Mouse (Mus musculus) midbrain, embryonic 16.5 days (tissue): ENCODE data around the gene Alg5. TPM values are rescaled to one million over a fixed set of nuclear protein-coding genes. Genes with fewer than 3 reads are reported as not detected.
A peak's percentile ranks its signal among the peaks of the same experiment; 100 is the strongest.
"Not testable (repeated sequence)": the region's sequence is repeated elsewhere in the genome, so short reads cannot be mapped to it uniquely, and the experiment has no call there.

ENCODE experiments used
- ATAC-seq: fragments of 200-750 bp; cut with Nextera tagmentation; 2 replicates; pipeline ENCODE4 v1.8.0; 2017; ENCODE audit warnings: moderate TSS enrichment
- H3K27ac ChIP-seq: fragments of 300-500 bp; sonication (generic); 2 replicates; pipeline ENCODE4 v1.5.1; 2014; ENCODE audit warnings: mild to moderate bottlenecking, low read length, mixed read lengths
- H3K27me3 ChIP-seq: fragments of 300-500 bp; sonication (generic); 2 replicates; pipeline ENCODE4 v1.6.1; 2014; ENCODE audit warnings: low read depth, low read length, mixed read lengths; ENCODE audit not compliant: control insufficient read depth, insufficient read depth
- H3K36me3 ChIP-seq: fragments of 300-500 bp; sonication (generic); 2 replicates; pipeline ENCODE4 v1.6.1; 2014; ENCODE audit warnings: mild to moderate bottlenecking, low read length, moderate library complexity, mixed read lengths; ENCODE audit not compliant: control insufficient read depth, insufficient read depth
- H3K4me1 ChIP-seq: fragments of 300-500 bp; sonication (generic); 2 replicates; pipeline ENCODE4 v1.6.1; 2014; ENCODE audit warnings: mild to moderate bottlenecking, low read length, mixed read lengths; ENCODE audit not compliant: control insufficient read depth, insufficient read depth
- H3K4me2 ChIP-seq: fragments of 300-500 bp; sonication (generic); 2 replicates; pipeline ENCODE4 v1.6.1; 2014; ENCODE audit warnings: mild to moderate bottlenecking, low read length, mixed read lengths
- H3K4me3 ChIP-seq: fragments of 300-500 bp; sonication (generic); 2 replicates; pipeline ENCODE4 v1.5.1; 2014; ENCODE audit warnings: low read depth, mild to moderate bottlenecking, low read length, moderate library complexity, mixed read lengths
- H3K9ac ChIP-seq: fragments of 300-500 bp; sonication (generic); 2 replicates; pipeline ENCODE4 v1.6.1; 2014; ENCODE audit warnings: low read depth, low read length, mixed read lengths
- H3K9me3 ChIP-seq: fragments of 300-500 bp; sonication (generic); replicated peaks from 2 replicates; pipeline ENCODE4 v1.6.1; 2014; ENCODE audit warnings: mild to moderate bottlenecking, low read length, mixed read lengths; ENCODE audit not compliant: control insufficient read depth, poor library complexity, severe bottlenecking
- WGBS: fragments of 180-500 bp; shearing (Covaris S2); extraction: QIAGEN DNeasy Blood & Tissue Kit; methylation state at CpG from one replicate; pipeline ENCODE4 v1.1.7; 2014; 5-methylcytosine and 5-hydroxymethylcytosine counted together
- polyA plus RNA-seq: library from polyadenylated mRNA; unstranded; fragments of >200 nt; fragmentation: Nextera tagmentation; extraction: Ambion mirVana; gene quantifications from 2 replicates; pipeline ENCODE4 v1.2.1, GENCODE M21; 2015

Gene Alg5
- polyA plus RNA-seq, 1 experiment from 2014 or later: 50.0 TPM

DNA sequence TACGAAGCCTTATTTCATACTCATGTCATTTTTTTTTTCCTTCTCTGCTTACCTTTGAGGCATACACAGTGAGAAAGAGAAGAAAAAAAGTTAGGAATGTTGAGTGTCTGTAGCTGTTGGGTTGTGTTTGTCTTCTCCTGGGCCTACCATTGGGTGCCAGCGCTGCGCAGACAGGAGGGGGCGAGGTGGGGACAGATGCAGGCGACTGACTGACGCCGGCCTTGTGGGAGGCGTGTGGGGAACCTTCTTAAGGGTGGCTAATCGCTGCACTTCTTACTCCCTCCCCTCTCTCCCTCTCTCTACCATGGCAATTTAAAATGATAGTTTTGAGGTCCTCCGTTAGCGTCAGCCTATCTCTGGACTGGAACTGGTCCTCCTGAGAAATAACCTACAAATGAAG lies 20.7 kb downstream of the Alg5 start:
- 2% methylated on average over 11 of the region's 11 CpGs for WGBS
- peak overlapping the region; percentile 77 for H3K9ac ChIP-seq
- H3K9me3 ChIP-seq: no peaks in the 10 kb centered on the region
- no peaks in the 10 kb centered on the region for H3K27me3 ChIP-seq
- H3K4me2 ChIP-seq: peak overlapping the region; percentile 100
- H3K36me3 ChIP-seq: no peaks in the 10 kb centered on the region
- peak; percentile 49; the same call in 1 of the 2 replicates for ATAC-seq
- peaks cover 8% of the 10 kb centered on the region for H3K4me1 ChIP-seq
- H3K27ac ChIP-seq: no peak overlapping the region
- peak overlapping the region; percentile 73 for H3K4me3 ChIP-seq

DNA sequence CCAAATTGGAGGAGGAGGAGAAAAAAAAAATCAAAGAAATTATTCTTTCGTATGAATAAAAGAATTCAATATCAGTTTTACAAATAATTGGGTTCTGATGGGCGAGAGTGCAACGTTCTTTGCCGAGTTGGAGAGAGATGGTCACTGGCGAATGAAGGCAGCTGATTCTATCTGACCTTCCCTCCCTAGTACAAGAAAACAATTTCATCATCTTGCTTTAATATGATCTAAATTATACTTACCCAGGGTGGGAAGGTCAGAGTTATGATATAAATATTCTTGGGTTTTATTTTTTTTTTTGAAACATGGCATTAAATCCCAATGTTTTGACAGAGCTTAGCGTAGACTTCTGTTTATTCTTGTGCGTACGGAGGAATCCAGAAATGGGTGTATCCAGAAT lies 22.1 kb downstream of the Alg5 start:
- H3K9me3 ChIP-seq: no peaks in the 10 kb centered on the region
- no peak overlapping the region for H3K27ac ChIP-seq
- H3K4me1 ChIP-seq: peaks cover 8% of the 10 kb centered on the region
- ATAC-seq: no peak
- H3K4me2 ChIP-seq: no peak overlapping the region
- WGBS: 89% methylated on average over 8 of the region's 8 CpGs
- H3K4me3 ChIP-seq: no peak overlapping the region
- H3K36me3 ChIP-seq: no peaks in the 10 kb centered on the region
- no peaks in the 10 kb centered on the region for H3K27me3 ChIP-seq
- no peak overlapping the region for H3K9ac ChIP-seq

DNA sequence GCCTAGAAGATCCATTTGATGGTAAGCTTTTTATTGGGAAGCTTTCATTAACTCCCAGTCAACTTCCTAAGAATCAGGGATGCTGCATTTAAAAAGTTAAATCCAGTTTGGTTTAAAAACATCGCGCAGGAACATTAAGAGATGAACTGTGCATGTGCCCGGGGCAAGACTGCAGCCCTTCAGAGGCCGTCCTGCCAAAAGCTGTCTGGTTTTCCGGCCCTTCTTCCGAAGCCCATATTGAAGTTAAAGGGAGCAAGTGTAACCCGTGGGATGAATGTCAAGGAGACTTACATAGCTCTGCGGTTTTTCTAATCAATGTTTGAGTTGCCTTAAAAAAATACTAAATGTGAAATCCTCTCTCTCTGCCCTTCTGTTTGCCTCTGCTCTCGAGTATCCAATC lies 23.9 kb downstream of the Alg5 start:
- no peak overlapping the region for H3K4me3 ChIP-seq
- 74% methylated on average over 9 of the region's 9 CpGs for WGBS

DNA sequence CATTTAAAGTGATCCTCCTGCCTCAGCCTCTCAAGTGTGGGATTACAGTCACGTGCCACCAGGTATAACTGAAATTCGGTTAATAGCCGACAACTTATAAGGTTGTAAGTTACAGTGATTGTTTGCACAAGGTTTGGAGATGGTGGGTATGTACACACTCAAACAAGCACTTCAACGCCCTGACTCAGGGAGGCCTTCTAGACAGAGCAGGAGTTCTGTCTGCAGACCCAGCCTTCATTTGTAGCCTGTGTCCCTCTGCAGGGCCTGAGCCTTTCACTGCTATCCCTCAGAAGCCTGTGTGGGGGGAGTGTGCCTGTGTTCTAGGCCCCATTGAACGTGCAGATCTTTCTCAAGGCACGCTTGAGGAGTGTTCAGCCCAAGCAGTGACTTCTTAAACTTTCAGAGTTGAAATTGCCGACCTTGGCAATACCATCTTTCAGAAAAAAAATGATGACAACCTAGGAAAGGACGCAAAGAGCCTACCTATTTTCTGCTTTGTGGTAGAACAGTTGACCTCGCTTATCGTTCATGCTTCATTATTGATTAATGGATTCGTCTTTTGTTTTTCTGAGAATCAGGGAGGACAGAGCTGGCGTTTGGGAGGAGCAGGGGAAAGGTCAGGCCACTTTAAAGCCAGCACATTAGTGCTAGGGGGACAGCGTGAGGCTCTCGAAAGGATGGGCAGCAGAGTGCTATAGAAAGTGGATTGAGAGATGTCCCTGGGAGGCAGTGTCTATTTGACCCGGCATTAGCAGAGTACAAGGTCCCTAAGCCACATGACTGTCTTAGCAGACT lies 25.2 kb downstream of the Alg5 start:
- 57% methylated on average over 15 of the region's 15 CpGs for WGBS
- no peaks in the 10 kb centered on the region for H3K9me3 ChIP-seq
- ATAC-seq: no peak

More for the DNA sequence above, 23.9 kb downstream of the Alg5 start:
- no peak for ATAC-seq
- Histone ChIP-seq H3K27ac (no peak overlapping the region), H3K27me3 (no peaks in the 10 kb centered on the region), H3K4me1 (peaks cover 8% of the 10 kb centered on the region), H3K9ac (no peak overlapping the region), H3K4me2 (no peak overlapping the region), H3K9me3 (no peaks in the 10 kb centered on the region), H3K36me3 (no peaks in the 10 kb centered on the region)

DNA sequence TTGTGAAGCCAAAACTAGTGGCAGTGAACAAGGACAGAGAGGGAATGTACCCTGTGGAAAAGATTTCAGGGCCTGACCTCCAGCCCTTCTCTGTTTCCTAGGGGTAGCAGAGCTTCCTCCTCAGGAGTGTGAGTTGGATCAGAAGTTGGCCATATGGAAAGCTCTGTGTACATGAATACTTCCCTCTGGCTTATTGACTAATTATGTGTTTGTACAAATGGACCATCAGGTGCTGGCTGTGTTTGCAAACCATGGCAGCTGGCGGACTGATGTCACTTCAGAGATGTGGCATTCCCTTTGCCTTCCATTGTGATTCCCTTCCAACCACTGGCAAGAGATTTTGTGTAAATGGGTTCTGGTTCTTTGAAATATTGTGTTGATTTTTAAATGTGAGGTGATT lies 25.9 kb downstream of the Alg5 start:
- peaks cover 2% of the 10 kb centered on the region for H3K4me1 ChIP-seq
- no peak overlapping the region for H3K9ac ChIP-seq
- no peak overlapping the region for H3K4me3 ChIP-seq
- H3K36me3 ChIP-seq: no peaks in the 10 kb centered on the region
- WGBS: 93% methylated on average over 1 of the region's 1 CpGs
- no peaks in the 10 kb centered on the region for H3K9me3 ChIP-seq
- no peak for ATAC-seq
- H3K4me2 ChIP-seq: no peak overlapping the region
- no peaks in the 10 kb centered on the region for H3K27me3 ChIP-seq
- no peak overlapping the region for H3K27ac ChIP-seq

More for the DNA sequence above, 25.2 kb downstream of the Alg5 start:
- Histone ChIP-seq H3K4me1 (peaks cover 8% of the 10 kb centered on the region), H3K4me3 (no peak overlapping the region), H3K4me2 (no peak overlapping the region), H3K36me3 (no peaks in the 10 kb centered on the region), H3K27me3 (no peaks in the 10 kb centered on the region), H3K9ac (no peak overlapping the region), H3K27ac (no peak overlapping the region)

- Histone ChIP-seq H3K4me3 (peak overlapping the region; percentile 21), H3K36me3 (no peaks in the 10 kb centered on the region), H3K4me2 (peak overlapping the region; percentile 44), H3K27me3 (no peaks in the 10 kb centered on the region), H3K9me3 (no peaks in the 10 kb centered on the region), H3K9ac (no peak overlapping the region), H3K4me1 (no peaks in the 10 kb centered on the region), H3K27ac (no peak overlapping the region)
- 61% methylated on average over 18 of the region's 18 CpGs for WGBS
- peak; percentile 80 for ATAC-seq
These were observed 29.1 kb downstream of the Alg5 start for GRCm38 (mm10) chr3:54764418-54764817.

- H3K36me3 ChIP-seq, H3K27ac ChIP-seq, H3K27me3 ChIP-seq, H3K9ac ChIP-seq, ATAC-seq, H3K4me1 ChIP-seq, H3K4me3 ChIP-seq, H3K9me3 ChIP-seq, H3K4me2 ChIP-seq: not testable (repeated sequence)
- WGBS: 89% methylated on average over 6 of the region's 6 CpGs
These were observed 30.2 kb downstream of the Alg5 start for GRCm38 (mm10) chr3:54765521-54765920.

- Histone ChIP-seq H3K27me3 (no peaks in the 10 kb centered on the region), H3K27ac (no peak overlapping the region), H3K36me3 (no peaks in the 10 kb centered on the region), H3K4me3 (no peak overlapping the region), H3K9ac (no peak overlapping the region), H3K4me2 (no peak overlapping the region), H3K4me1 (no peaks in the 10 kb centered on the region), H3K9me3 (no peaks in the 10 kb centered on the region)
- ATAC-seq: no peak
- 81% methylated on average over 14 of the region's 14 CpGs for WGBS
These were observed 30.7 kb downstream of the Alg5 start for GRCm38 (mm10) chr3:54766034-54766433.

DNA sequence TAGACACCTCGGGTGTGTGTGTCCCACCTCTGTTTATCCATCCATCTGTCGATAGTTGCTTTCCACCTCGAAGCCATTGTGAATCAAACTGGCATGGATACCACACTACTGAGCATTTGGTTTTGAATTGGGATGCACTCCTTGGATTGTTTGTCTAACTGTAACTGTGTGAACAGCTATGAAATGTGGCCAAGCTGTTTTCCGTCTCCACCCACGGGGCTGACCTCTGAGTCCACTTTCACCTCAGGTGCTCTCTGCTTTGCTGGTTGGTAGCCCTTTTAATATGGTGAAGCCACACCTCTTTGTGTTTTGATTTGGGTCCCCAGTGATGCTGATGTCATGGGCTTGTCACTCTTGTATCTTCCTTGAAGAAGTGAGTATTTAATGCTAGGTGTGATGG lies 31.5 kb downstream of the Alg5 start:
- H3K27ac ChIP-seq: no peak overlapping the region
- H3K9me3 ChIP-seq: no peaks in the 10 kb centered on the region
- no peaks in the 10 kb centered on the region for H3K27me3 ChIP-seq
- H3K36me3 ChIP-seq: no peaks in the 10 kb centered on the region
- no peak overlapping the region for H3K9ac ChIP-seq
- H3K4me1 ChIP-seq: no peaks in the 10 kb centered on the region
- no peak overlapping the region for H3K4me2 ChIP-seq
- WGBS: 91% methylated on average over 5 of the region's 5 CpGs
- H3K4me3 ChIP-seq: no peak overlapping the region
- ATAC-seq: no peak
